Mouse (Mus musculus): Measurements from ENCODE around the gene Chrna5.

The Chrna5 gene

GRCm38 (mm10) chr9:55023326-55023725 is 42.6 kb downstream of the Chrna5 start:
- DNase-seq (ENCODE audit: low read depth, low spot score): no peak

- peak; percentile 75 for DNase-seq (ENCODE audit: low read depth, low spot score)
Observed at GRCm38 (mm10) chr9:55023902-55024583, 43.4 kb downstream of the Chrna5 start.

- no peak for DNase-seq (ENCODE audit: low read depth, low spot score)
Observed at GRCm38 (mm10) chr9:55025534-55026274, 45.0 kb downstream of the Chrna5 start.

- DNase-seq (ENCODE audit: low read depth, low spot score): peak; percentile 69
Observed at GRCm38 (mm10) chr9:55026275-55026663, 45.6 kb downstream of the Chrna5 start, which contains the start of gene Chrna3. Chrna3 (minus strand) TSS chr9:55026562.

- no peak for DNase-seq (ENCODE audit: low read depth, low spot score)
Observed at GRCm38 (mm10) chr9:55031435-55032167, 50.9 kb downstream of the Chrna5 start.

- no peak for DNase-seq (ENCODE audit: low read depth, low spot score)
Observed at GRCm38 (mm10) chr9:55038948-55039347, 58.3 kb downstream of the Chrna5 start.

GRCm38 (mm10) chr9:55039983-55040382 is 59.3 kb downstream of the Chrna5 start:
- DNase-seq (ENCODE audit: low read depth, low spot score): no peak

- DNase-seq (ENCODE audit: low read depth, low spot score): no peak
Observed at GRCm38 (mm10) chr9:55041389-55041788, 60.7 kb downstream of the Chrna5 start.

GRCm38 (mm10) chr9:55043688-55044087 is 63.0 kb downstream of the Chrna5 start:
- peak; percentile 76 for DNase-seq (ENCODE audit: low read depth, low spot score)

- DNase-seq (ENCODE audit: low read depth, low spot score): no peak
Observed at GRCm38 (mm10) chr9:55045001-55045400, 64.3 kb downstream of the Chrna5 start.

- DNase-seq (ENCODE audit: low read depth, low spot score): peak; percentile 37
Observed at GRCm38 (mm10) chr9:55046764-55047163, 66.1 kb downstream of the Chrna5 start.

GRCm38 (mm10) chr9:55048211-55048880 is 67.7 kb downstream of the Chrna5 start, which contains the start of gene Chrnb4:
Chrnb4 (minus strand) TSS chr9:55048779.
- DNase-seq (ENCODE audit: low read depth, low spot score): peak; percentile 37

GRCm38 (mm10) chr9:55055386-55055930 is 74.8 kb downstream of the Chrna5 start:
- no peak for DNase-seq (ENCODE audit: low read depth, low spot score)

Data from ZHBTc4 (cell line).